Mouse (Mus musculus) midbrain, postnatal 0 days (tissue): Measurements from ENCODE around the gene Aimp1. TPM values are rescaled to one million over a fixed set of nuclear protein-coding genes. Genes with fewer than 3 reads are reported as not detected.

Source experiments
- ATAC-seq: fragments of 200-750 bp; cut with Nextera tagmentation; 2 replicates; pipeline ENCODE4 v1.8.0; 2017; ENCODE audit warnings: moderate number of reproducible peaks, mild to moderate bottlenecking, moderate TSS enrichment, moderate library complexity; ENCODE audit not compliant: low FRiP score
- DNase-seq: peaks from one replicate; pipeline ENCODE4 v3.0.0-alpha.2; 2015; ENCODE audit warnings: low spot score
- H3K27ac ChIP-seq: fragments of 300-500 bp; sonication (generic); 2 replicates; pipeline ENCODE4 v1.5.1; 2014; ENCODE audit warnings: low read depth, mild to moderate bottlenecking, low read length, mixed read lengths
- H3K27me3 ChIP-seq: fragments of 300-500 bp; sonication (generic); 2 replicates; pipeline ENCODE4 v1.6.1; 2014; ENCODE audit warnings: low read length, control low read depth, mixed read lengths; ENCODE audit not compliant: insufficient read depth
- H3K36me3 ChIP-seq: fragments of 300-500 bp; sonication (generic); 2 replicates; pipeline ENCODE4 v1.6.1; 2014; ENCODE audit warnings: low read length, control low read depth, mixed read lengths; ENCODE audit not compliant: insufficient read depth
- H3K4me1 ChIP-seq: fragments of 300-500 bp; sonication (generic); 2 replicates; pipeline ENCODE4 v1.6.1; 2014; ENCODE audit warnings: mild to moderate bottlenecking, control low read depth, antibody characterized with exemption, low read length, mixed read lengths; ENCODE audit not compliant: insufficient read depth
- H3K4me2 ChIP-seq: fragments of 300-500 bp; sonication (generic); 2 replicates; pipeline ENCODE4 v1.6.1; 2014; ENCODE audit warnings: low read depth, mild to moderate bottlenecking, low read length, mixed read lengths; ENCODE audit not compliant: poor library complexity, severe bottlenecking
- H3K4me3 ChIP-seq: fragments of 300-500 bp; sonication (generic); 2 replicates; pipeline ENCODE4 v1.5.1; 2014; ENCODE audit warnings: low read depth, mild to moderate bottlenecking, low read length, moderate library complexity
- H3K9ac ChIP-seq: fragments of 300-500 bp; sonication (generic); replicated peaks from 2 replicates; pipeline ENCODE4 v1.6.1; 2014; ENCODE audit warnings: mild to moderate bottlenecking, low read length, moderate library complexity, mixed read lengths; ENCODE audit not compliant: poor library complexity, severe bottlenecking
- H3K9me3 ChIP-seq: fragments of 300-500 bp; sonication (generic); 2 replicates; pipeline ENCODE4 v1.6.1; 2016; ENCODE audit warnings: low read length, control low read depth
- CTCF ChIP-seq: IDR thresholded peaks from 2 replicates; pipeline ENCODE4 v1.5.1; 2016; ENCODE audit warnings: antibody characterized with exemption, mild to moderate bottlenecking
- WGBS: fragments of 180-500 bp; shearing (Covaris S2); extraction: QIAGEN DNeasy Blood & Tissue Kit; methylation state at CpG from one replicate; pipeline ENCODE4 v1.1.7; 2014; 5-methylcytosine and 5-hydroxymethylcytosine counted together
- polyA plus RNA-seq: library from polyadenylated mRNA; unstranded; fragments of >200 nt; fragmentation: Nextera tagmentation; extraction: Ambion mirVana; gene quantifications from 2 replicates; pipeline ENCODE4 v1.2.1, GENCODE M21; 2015
- total RNA-seq: library from RNA; depleted of rRNA; stranded (reverse); fragments of >200 nt; gene quantifications from 2 replicates; pipeline ENCODE4 v1.2.3, GENCODE M21; 2014

The Aimp1 gene
- total and polyA plus RNA-seq, 2 experiments from 2014 or later, result 32.1 to 67.2 TPM

DNA sequence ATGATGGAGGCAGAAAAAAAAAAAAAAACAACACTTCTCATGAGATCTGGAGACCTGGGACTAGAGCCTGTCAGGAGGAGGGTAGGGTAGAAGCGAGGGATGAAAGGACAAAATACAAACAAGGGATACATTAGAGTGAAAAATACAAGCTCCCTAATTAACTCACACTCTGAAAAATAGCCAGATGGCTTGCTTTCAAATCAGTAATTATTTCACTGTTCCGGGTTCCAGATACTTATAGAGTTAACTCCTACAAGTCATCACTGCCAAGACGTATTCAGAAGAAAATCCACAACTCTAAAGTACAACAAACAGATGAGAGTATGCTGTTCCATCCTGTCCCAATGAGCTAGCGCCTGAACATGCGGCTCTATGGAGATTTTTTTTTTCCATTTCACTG is 34.0 kb downstream of the Aimp1 start:
- 81% methylated on average over 5 of the region's 5 CpGs for WGBS
- Histone ChIP-seq H3K4me3 (no peak overlapping the region), H3K9me3 (no peaks in the 10 kb centered on the region), H3K9ac (no peak overlapping the region), H3K27me3 (no peaks in the 10 kb centered on the region), H3K4me1 (no peaks in the 10 kb centered on the region), H3K36me3 (no peaks in the 10 kb centered on the region), H3K4me2 (no peak overlapping the region), H3K27ac (no peak overlapping the region)
- ATAC-seq, result no peak
- DNase-seq, result peak; percentile 9
- no peak for TF ChIP-seq CTCF

DNA sequence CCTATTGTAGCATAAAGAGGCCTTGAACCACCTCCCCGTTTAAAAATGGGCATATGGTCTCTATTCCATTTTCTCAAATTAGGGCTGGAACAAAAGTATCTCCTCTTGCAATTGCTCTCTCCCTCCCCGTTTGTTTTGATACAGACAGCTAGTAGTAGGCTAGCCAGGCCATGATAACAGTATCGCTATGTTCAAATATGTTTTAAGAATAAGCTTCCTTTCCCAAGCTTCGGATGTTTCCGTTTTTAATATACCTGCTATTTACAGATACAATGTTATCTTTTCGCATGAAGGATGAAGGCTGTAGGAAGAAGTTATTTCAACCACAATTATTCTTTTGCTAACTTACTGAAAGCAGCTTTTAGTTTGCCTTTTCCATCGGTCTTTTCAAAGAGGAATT is 34.8 kb downstream of the Aimp1 start:
- no peak for TF ChIP-seq CTCF
- Histone ChIP-seq H3K36me3 (no peaks in the 10 kb centered on the region), H3K4me3 (no peak overlapping the region), H3K27me3 (no peaks in the 10 kb centered on the region), H3K9ac (no peak overlapping the region), H3K9me3 (no peaks in the 10 kb centered on the region), H3K27ac (no peak overlapping the region), H3K4me1 (no peaks in the 10 kb centered on the region), H3K4me2 (no peak overlapping the region)
- DNase-seq, result no peak
- WGBS, result 88% methylated on average over 7 of the region's 7 CpGs
- ATAC-seq, result no peak

DNA sequence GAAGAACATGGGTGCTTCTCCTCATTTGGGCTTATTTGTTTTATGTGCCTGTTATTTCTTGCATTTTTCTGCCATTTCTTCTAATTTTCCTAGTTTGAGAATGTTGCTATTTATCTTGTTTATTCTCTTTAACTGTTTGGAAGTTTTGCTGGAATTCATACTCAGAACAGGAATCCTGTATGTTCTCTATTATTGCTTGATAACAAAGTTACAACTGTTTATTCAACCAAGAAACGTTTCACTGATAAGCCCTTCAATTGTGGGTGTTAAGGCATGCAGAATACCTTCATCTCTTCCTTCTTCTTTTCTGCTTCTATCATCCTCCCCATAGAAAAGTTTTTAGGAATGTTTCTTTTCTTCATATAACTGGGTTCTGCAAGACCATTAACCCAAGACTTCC is 37.4 kb downstream of the Aimp1 start:
- Histone ChIP-seq H3K27ac (no peak overlapping the region), H3K9ac (no peak overlapping the region), H3K9me3 (no peaks in the 10 kb centered on the region), H3K4me2 (no peak overlapping the region), H3K4me1 (no peaks in the 10 kb centered on the region), H3K4me3 (no peak overlapping the region), H3K27me3 (no peaks in the 10 kb centered on the region), H3K36me3 (no peaks in the 10 kb centered on the region)
- no peak for TF ChIP-seq CTCF
- no peak for ATAC-seq
- 63% methylated on average over 1 of the region's 1 CpGs for WGBS
- no peak for DNase-seq

- WGBS, result 87% methylated on average over 4 of the region's 4 CpGs
- H3K9me3 ChIP-seq, result no peaks in the 10 kb centered on the region
- ATAC-seq, result no peak
- H3K36me3 ChIP-seq, result no peaks in the 10 kb centered on the region
- no peak for DNase-seq
- no peak overlapping the region for H3K4me2 ChIP-seq
- no peaks in the 10 kb centered on the region for H3K27me3 ChIP-seq
- no peak overlapping the region for H3K9ac ChIP-seq
- H3K4me3 ChIP-seq, result no peak overlapping the region
- TF ChIP-seq CTCF, result no peak
- no peaks in the 10 kb centered on the region for H3K4me1 ChIP-seq
- H3K27ac ChIP-seq, result no peak overlapping the region
Measured at GRCm38 (mm10) chr3:132644071-132644470, 40.1 kb downstream of the Aimp1 start.

DNA sequence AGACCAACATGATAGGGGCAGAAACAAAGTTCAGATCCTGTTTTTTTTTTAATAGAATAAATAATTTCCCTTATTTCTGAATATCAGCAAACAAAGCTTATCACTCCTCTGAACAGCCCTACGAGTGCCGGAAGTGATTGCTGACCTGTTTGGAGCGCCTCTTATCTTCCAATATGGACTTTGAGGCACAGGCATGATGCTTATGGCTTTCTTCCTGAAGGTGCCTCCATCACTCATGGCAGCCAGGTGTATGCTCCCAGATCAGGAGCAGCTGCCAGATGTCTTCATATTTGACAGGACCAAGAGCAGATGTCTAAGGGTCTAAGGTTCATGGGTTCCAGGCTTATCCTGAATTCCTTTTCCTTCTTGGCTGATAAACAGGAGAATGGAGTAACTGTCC is 47.1 kb downstream of the Aimp1 start:
- no peaks in the 10 kb centered on the region for H3K4me1 ChIP-seq
- H3K27me3 ChIP-seq, result no peaks in the 10 kb centered on the region
- ATAC-seq (no peak), DNase-seq (no peak)
- no peaks in the 10 kb centered on the region for H3K9me3 ChIP-seq
- H3K4me2 ChIP-seq, result no peak overlapping the region
- 98% methylated on average over 3 of the region's 3 CpGs for WGBS
- H3K36me3 ChIP-seq, result no peaks in the 10 kb centered on the region
- no peak overlapping the region for H3K4me3 ChIP-seq
- no peak overlapping the region for H3K9ac ChIP-seq
- H3K27ac ChIP-seq, result no peak overlapping the region
- TF ChIP-seq CTCF, result no peak

DNA sequence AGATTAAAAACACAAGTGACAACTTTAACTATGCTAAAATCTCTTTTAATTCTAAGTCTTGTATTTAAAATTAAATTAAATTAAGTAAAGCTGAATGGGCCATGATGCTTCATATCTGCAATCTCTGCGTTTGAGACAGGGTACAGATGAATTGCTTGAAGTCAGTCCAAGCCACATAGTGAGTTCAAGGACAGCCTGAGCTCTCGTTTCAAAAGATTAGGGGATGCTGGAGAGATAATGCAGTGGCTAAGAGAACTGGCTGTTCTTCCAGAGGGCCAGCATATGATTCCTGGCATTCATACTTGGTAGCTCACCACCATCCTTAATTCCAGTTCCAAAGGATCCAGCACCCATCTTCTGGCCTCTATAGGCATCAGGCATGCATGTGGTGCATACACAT is 50.9 kb downstream of the Aimp1 start:
- 56% methylated on average over 2 of the region's 2 CpGs for WGBS
- H3K27ac ChIP-seq, result no peak overlapping the region
- DNase-seq (no peak), ATAC-seq (no peak)
- no peak overlapping the region for H3K9ac ChIP-seq
- H3K9me3 ChIP-seq, result no peaks in the 10 kb centered on the region
- H3K36me3 ChIP-seq, result no peaks in the 10 kb centered on the region
- H3K4me3 ChIP-seq, result no peak overlapping the region
- H3K27me3 ChIP-seq, result no peaks in the 10 kb centered on the region
- no peak for TF ChIP-seq CTCF
- H3K4me1 ChIP-seq, result no peaks in the 10 kb centered on the region
- no peak overlapping the region for H3K4me2 ChIP-seq
